Mouse (Mus musculus): Measurements from ENCODE around the gene Dld. TPM values are rescaled to one million over a fixed set of nuclear protein-coding genes. Genes with fewer than 3 reads are reported as not detected.

The Dld gene
- polyA plus RNA-seq, 1 experiment, result 136 TPM

DNA sequence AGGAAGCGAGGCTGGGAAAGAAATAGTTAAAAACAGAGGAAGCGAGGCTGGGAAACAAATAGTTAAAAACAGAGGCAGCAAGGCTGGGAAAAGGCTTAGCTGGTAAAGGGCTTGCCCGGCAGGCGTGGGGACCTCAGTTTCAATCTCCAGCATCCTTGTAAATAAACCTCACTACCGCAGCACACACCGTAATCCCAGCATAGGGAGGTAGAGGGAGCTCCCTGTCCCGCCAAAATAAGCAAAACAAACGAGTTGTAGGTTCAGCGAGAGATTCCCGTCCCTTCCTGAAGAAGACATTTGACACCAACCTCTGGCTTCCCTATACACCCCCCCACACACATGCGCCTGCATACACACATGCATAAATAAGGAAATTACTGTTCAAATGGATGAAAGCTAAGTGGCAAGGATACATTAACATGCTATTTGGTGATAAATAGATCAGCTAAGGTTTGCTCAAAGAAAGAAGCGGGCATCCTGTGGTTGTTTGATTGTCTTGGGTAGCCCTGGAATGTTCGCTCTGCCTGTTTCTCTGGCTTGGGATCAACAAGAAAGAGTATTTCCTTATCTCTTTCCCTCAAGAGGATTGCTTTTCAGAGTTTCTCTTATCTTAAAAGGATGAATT, 25.2 kb upstream of the Dld start:
- no peak overlapping the region for H3K4me3 ChIP-seq (ENCODE audit: insufficient read depth, low read length)

DNA sequence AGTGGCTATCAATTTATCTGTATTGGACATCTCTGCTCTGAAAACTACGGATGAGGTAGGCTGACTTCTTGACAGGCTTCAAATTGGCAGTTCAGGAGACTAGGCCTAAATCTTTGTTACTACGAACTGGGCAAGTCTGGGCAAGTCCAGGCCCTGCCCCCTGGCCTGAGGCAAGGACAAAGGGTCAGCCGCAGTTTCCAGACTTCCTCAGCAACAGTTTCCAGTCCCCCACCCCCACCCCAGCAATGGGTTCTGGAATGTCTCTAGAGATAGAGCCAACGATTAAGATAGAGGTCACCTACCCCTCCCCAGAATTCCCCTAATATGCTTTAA, 24.0 kb upstream of the Dld start:
- Histone ChIP-seq H3K4me3 (ENCODE audit: insufficient read depth, low read length) (no peak overlapping the region), H3K27ac (ENCODE audit: insufficient read depth, low read length) (no peak overlapping the region), H3K4me1 (ENCODE audit: control insufficient read depth, insufficient read depth, low read length) (0 out of 2 replicates have a peak, but pooled peaks cover 4% of the 10 kb centered on the region)
- no peak for TF ChIP-seq POLR2A (IDR thresholded peaks at IDR 0.05; ENCODE audit: low read depth, low read length)
- TF ChIP-seq CTCF (IDR thresholded peaks at IDR 0.05; ENCODE audit: borderline replicate concordance, insufficient read depth, low read length), result no peak

More for the DNA sequence above, 25.2 kb upstream of the Dld start:
- TF ChIP-seq CTCF (IDR thresholded peaks at IDR 0.05; ENCODE audit: borderline replicate concordance, insufficient read depth, low read length) (no peak), POLR2A (IDR thresholded peaks at IDR 0.05; ENCODE audit: low read depth, low read length) (no peak)
- 0 out of 2 replicates have a peak, but pooled peaks cover 4% of the 10 kb centered on the region for H3K4me1 ChIP-seq (ENCODE audit: control insufficient read depth, insufficient read depth, low read length)
- H3K27ac ChIP-seq (ENCODE audit: insufficient read depth, low read length), result no peak overlapping the region

DNA sequence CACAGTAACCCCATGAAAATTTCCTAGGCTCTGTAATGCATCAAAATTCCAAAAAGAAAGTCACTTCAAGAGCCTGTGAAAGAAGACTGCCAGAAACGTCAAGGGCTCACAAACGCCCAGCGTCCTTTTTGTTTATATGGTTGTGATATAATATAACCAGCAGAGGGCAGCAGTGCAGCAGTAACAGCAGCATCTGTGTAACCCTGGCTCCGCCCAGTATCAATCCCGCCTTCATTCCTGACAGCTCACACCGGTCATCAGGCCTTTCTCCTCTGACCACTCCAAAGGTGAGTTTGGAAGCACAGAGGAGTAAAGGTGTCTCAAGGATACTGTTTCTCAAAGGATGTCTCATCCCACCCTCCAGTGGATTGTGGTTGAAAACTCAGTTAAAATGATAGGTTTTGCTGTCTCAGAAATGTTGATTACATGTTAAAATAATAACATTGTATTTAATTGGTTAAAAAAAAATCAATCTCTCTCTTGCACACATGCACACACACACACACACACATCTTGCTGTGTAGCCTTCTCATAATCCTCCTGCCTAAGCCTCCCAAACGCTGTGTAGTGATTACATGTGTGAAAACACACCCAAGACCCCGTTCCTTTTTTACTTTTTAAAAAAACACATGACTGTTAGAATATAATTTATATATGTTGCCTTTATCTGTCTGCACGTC, 23.5 kb upstream of the Dld start:
- peak; percentile 69; the same call in 1 of the 2 replicates for TF ChIP-seq CTCF (IDR thresholded peaks at IDR 0.05; ENCODE audit: borderline replicate concordance, insufficient read depth, low read length)
- no peak for TF ChIP-seq POLR2A (IDR thresholded peaks at IDR 0.05; ENCODE audit: low read depth, low read length)
- no peak overlapping the region for H3K27ac ChIP-seq (ENCODE audit: insufficient read depth, low read length)
- 0 out of 2 replicates have a peak, but pooled peaks cover 4% of the 10 kb centered on the region for H3K4me1 ChIP-seq (ENCODE audit: control insufficient read depth, insufficient read depth, low read length)
- no peak overlapping the region for H3K4me3 ChIP-seq (ENCODE audit: insufficient read depth, low read length)

DNA sequence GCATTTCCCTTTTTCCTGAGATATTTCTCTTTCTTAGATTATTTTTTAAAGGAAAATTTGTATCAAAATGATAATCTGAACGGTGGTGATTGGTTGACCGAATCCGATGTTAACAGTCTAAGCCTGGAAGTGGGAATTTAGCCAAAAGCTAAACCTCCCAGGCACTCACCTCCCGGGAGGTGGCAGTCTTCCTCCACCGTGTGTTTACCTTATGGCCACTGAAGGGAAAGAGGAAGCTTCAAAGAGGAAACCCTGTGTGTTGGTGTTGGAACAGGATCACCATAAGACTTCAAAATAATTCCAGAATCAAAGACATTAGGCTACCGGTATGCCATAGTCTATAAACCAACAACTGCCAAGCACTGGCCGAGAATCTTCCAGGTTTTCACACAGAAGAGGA, 18.4 kb upstream of the Dld start:
- no peaks in the 10 kb centered on the region for H3K4me1 ChIP-seq (ENCODE audit: control insufficient read depth, insufficient read depth, low read length)
- no peak overlapping the region for H3K27ac ChIP-seq (ENCODE audit: insufficient read depth, low read length)
- TF ChIP-seq CTCF (IDR thresholded peaks at IDR 0.05; ENCODE audit: borderline replicate concordance, insufficient read depth, low read length) (no peak), POLR2A (IDR thresholded peaks at IDR 0.05; ENCODE audit: low read depth, low read length) (no peak)
- H3K4me3 ChIP-seq (ENCODE audit: insufficient read depth, low read length), result no peak overlapping the region

DNA sequence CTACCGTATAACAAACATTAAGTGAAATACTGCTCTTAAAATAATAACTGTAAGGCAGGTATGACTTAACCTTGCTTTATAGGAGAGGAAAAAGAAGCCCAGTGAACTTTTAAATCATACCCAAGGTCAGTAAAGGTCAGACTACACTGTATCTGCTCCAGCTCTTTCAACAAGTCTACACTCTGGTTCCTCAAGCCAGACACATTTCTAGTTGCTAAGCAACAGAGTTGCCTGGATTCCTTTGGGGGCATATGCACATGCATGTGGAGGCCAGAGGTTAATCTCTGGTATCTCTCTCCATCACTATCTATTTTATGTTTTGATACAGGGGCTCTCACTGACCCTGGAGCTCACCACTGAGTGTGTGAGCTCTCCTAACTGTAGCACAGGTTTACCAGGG, 17.9 kb upstream of the Dld start:
- Histone ChIP-seq H3K27ac (ENCODE audit: insufficient read depth, low read length) (no peak overlapping the region), H3K4me3 (ENCODE audit: insufficient read depth, low read length) (no peak overlapping the region), H3K4me1 (ENCODE audit: control insufficient read depth, insufficient read depth, low read length) (no peaks in the 10 kb centered on the region)
- TF ChIP-seq CTCF (IDR thresholded peaks at IDR 0.05; ENCODE audit: borderline replicate concordance, insufficient read depth, low read length) (no peak), POLR2A (IDR thresholded peaks at IDR 0.05; ENCODE audit: low read depth, low read length) (no peak)

DNA sequence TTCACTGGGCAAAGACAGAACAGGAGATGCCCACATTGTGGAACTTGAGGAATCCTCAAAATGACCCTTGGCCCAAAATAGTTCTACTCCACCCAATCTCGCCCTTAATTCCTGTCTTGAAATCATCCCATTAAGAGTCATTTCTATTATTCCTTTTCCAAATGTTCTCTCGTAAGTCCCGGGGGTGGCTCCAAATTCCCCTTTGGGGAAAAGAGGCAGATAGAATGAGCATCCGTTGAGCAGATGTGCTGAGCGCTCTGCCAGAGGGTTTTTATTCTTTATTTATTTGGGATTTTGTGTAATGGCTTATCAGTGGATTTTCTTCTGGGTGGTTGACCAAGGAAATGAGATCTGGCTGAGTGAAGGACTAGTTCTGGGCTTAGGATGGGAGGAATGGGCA, 16.5 kb upstream of the Dld start:
- no peak for TF ChIP-seq POLR2A (IDR thresholded peaks at IDR 0.05; ENCODE audit: low read depth, low read length)
- Histone ChIP-seq H3K4me3 (ENCODE audit: insufficient read depth, low read length) (no peak overlapping the region), H3K27ac (ENCODE audit: insufficient read depth, low read length) (no peak overlapping the region), H3K4me1 (ENCODE audit: control insufficient read depth, insufficient read depth, low read length) (no peaks in the 10 kb centered on the region)

DNA sequence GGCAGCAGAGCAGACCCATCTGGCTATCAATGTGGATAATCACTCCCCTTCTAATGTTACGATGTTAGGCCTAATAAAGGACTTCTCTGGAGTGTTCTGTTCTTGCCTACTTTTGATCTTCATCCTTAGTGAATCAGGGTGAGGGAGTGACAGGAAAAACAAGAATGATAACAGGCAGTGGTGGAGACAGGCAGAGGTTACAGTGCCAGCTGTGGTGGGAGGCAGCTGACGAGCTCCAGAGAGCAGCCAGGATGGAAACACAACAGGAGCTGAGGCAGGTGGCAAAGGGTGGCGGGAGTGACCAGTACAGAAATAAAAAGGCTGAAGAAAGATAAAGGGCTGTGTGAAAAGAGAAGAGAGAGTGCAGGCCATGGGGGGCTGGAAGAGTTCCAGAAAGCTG, 15.2 kb upstream of the Dld start:
- Histone ChIP-seq H3K4me1 (ENCODE audit: control insufficient read depth, insufficient read depth, low read length) (no peaks in the 10 kb centered on the region), H3K4me3 (ENCODE audit: insufficient read depth, low read length) (no peak overlapping the region), H3K27ac (ENCODE audit: insufficient read depth, low read length) (no peak overlapping the region)
- no peak for TF ChIP-seq CTCF (IDR thresholded peaks at IDR 0.05; ENCODE audit: borderline replicate concordance, insufficient read depth, low read length)
- TF ChIP-seq POLR2A (IDR thresholded peaks at IDR 0.05; ENCODE audit: low read depth, low read length), result no peak

DNA sequence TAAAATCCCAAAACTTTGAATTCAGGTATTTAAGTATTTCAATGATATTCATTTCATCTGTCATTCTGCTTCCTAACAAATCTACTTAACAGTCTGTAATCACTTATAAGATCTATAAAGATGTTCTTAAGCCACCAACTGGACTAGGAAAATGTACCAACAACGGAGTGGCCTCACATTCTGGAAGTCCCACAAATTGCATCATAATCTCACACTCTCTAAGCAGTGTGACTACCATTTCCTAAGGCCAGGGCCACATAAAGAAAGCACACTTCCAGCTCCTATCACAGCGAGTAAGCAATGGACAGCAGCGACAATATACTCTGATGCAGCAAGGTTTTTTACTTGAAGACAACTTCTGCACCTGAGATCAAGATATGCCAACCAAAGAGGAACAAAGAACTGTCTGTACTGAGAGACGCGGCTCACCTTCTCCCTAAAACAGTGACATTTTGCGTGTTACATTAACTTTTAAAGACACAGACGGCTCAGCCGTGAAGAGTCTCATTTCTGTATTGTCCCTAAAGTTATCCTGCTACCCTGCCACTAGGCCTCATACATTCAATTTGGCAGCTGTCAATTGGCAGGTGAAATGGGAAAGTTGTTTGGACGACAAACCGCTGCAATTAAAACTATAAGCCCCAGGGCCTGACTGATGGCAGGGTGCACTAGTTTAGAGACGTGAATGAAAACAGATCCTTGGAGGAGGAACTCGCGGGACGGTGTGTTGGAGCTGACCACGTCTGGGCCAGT, 886 bp downstream of the Dld start:
- Histone ChIP-seq H3K4me3 (ENCODE audit: insufficient read depth, low read length) (peak overlapping the region; percentile 80), H3K27ac (ENCODE audit: insufficient read depth, low read length) (no peak overlapping the region), H3K4me1 (ENCODE audit: control insufficient read depth, insufficient read depth, low read length) (no peaks in the 10 kb centered on the region)
- no peak for TF ChIP-seq POLR2A (IDR thresholded peaks at IDR 0.05; ENCODE audit: low read depth, low read length)
- TF ChIP-seq CTCF (IDR thresholded peaks at IDR 0.05; ENCODE audit: borderline replicate concordance, insufficient read depth, low read length), result no peak

DNA sequence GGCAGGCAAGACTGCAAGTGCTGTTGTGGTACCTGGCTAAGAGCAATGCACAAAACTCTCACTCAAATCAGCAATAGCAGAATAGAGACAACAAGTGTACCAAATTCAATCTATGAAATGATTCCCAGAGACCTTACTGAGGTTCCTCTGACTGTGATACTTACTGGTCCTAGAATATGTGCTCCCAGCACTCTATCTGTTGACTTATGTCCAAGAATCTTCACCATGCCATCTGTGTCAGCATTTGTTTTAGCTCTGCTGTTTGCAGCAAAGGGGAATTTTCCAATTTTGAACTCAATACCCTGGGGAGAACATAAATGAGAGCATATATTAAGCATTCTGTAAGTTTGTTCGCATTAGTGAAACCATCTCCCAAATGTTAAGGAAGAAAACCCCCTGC, 18.0 kb downstream of the Dld start:
- TF ChIP-seq POLR2A (IDR thresholded peaks at IDR 0.05; ENCODE audit: low read depth, low read length) (no peak), CTCF (IDR thresholded peaks at IDR 0.05; ENCODE audit: borderline replicate concordance, insufficient read depth, low read length) (no peak)
- Histone ChIP-seq H3K4me1 (ENCODE audit: control insufficient read depth, insufficient read depth, low read length) (no peaks in the 10 kb centered on the region), H3K27ac (ENCODE audit: insufficient read depth, low read length) (no peak overlapping the region), H3K4me3 (ENCODE audit: insufficient read depth, low read length) (no peak overlapping the region)

DNA sequence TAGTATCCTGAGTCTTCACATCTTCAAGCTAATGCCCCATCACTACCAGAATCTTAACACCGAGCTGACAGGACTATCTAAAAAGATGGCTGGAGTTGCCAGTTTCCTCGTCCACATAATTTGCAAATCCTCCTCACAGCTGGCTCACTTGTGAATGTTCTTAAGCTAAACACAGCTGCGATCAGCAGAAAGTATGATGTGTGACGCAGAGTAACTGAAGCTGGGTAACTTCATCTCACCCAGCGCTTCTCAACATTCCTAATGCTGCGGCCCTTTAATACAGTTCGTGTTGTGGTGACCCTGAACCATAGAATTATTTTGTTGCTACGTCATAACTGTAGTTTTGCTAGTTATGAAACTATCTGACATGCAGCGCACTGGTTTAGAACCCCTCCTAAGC, 24.1 kb downstream of the Dld start:
- no peaks in the 10 kb centered on the region for H3K4me1 ChIP-seq (ENCODE audit: control insufficient read depth, insufficient read depth, low read length)
- TF ChIP-seq POLR2A (IDR thresholded peaks at IDR 0.05; ENCODE audit: low read depth, low read length) (no peak), CTCF (IDR thresholded peaks at IDR 0.05; ENCODE audit: borderline replicate concordance, insufficient read depth, low read length) (no peak)
- H3K27ac ChIP-seq (ENCODE audit: insufficient read depth, low read length), result no peak overlapping the region
- H3K4me3 ChIP-seq (ENCODE audit: insufficient read depth, low read length), result no peak overlapping the region

All from embryonic fibroblast, embryonic 13.5 days (primary cell).